ENCODE assay signal across 13 mouse cellular contexts in genomic region chr8:12445926-12446680, GRCm38 (mm10). TPM values are rescaled to one million over a fixed set of nuclear protein-coding genes. Genes with fewer than 3 reads are reported as not detected.
DNase-seq lines count a peak whose midpoint lies in the region; ATAC-seq and TF ChIP-seq lines count a peak whose summit lies in the region.
"Had no signal": no experiment of that assay in that cellular context is flagged by ENCODE, and none has a peak within 500 bp of the region (broad histone marks: within the 10 kb centered on the region; RNA-seq: fewer than 3 reads in every experiment).

No protein-coding gene starts in this region.

- DNase-seq in R1 (ENCODE audit: low read depth, low spot score) = peak; percentile 52
- DNase-seq in midbrain, embryonic 10.5 days (ENCODE audit: low spot score) = peak; percentile 39
- no peak for DNase-seq in left cerebral cortex, postnatal 25 days (ENCODE audit: low spot score in 2 of 2)
- no peak for DNase-seq in lung, postnatal 4 days
- no peak for DNase-seq in adipocyte (ENCODE audit: low spot score)
- no peak for DNase-seq in layer of hippocampus, adult 2 months (ENCODE audit: low spot score in 2 of 2)
- DNase-seq: adrenal gland, postnatal 14 days; cerebellum, postnatal 10 days; kidney, adult 2 months; lung, postnatal 10 days had no signal

- H3K36me3 ChIP-seq in E14TG2a.4 (ENCODE audit: insufficient read depth, low read length) = peaks cover 3% of the 10 kb centered on the region
- H3K36me3 ChIP-seq in forebrain, embryonic 15.5 days = no peaks in the 10 kb centered on the region
- H3K36me3 ChIP-seq in midbrain, embryonic 10.5 days = no peaks in the 10 kb centered on the region
- H3K36me3 ChIP-seq: G1E had no signal

- ATAC-seq in forebrain, embryonic 15.5 days (replicated peaks) = peak; percentile 67

- 0 out of 2 replicates have a peak overlapping the region, but pooled peaks have one; percentile 12 for H3K9ac ChIP-seq in forebrain, embryonic 15.5 days (replicated peaks)

- intact Hi-C loops in left cerebral cortex, postnatal 25 days (cut with DNase I) = loop anchor here (1.0 kb wide), 1 partner anchor 11 kb away; no protein-coding TSS in a partner anchor

- peaks cover 37% of the 10 kb centered on the region for H3K4me1 ChIP-seq in E14TG2a.4 (replicated peaks; ENCODE audit: low read depth, low read length)
- peaks cover 11% of the 10 kb centered on the region for H3K4me1 ChIP-seq in forebrain, embryonic 15.5 days
- peaks cover 22% of the 10 kb centered on the region for H3K4me1 ChIP-seq in midbrain, embryonic 10.5 days

- peaks cover 13% of the 10 kb centered on the region; the same call in 1 of the 2 replicates for H3K27me3 ChIP-seq in E14TG2a.4 (ENCODE audit: insufficient read depth, low read length)
- no peaks in the 10 kb centered on the region for H3K27me3 ChIP-seq in forebrain, embryonic 15.5 days
- peaks cover 50% of the 10 kb centered on the region for H3K27me3 ChIP-seq in midbrain, embryonic 10.5 days (ENCODE audit: low read depth, poor library complexity, severe bottlenecking)

- peaks cover 10% of the 10 kb centered on the region for H3K9me3 ChIP-seq in E14TG2a.4 (ENCODE audit: low read length)
- H3K9me3 ChIP-seq in forebrain, embryonic 15.5 days = no peaks in the 10 kb centered on the region
- no peaks in the 10 kb centered on the region for H3K9me3 ChIP-seq in midbrain, embryonic 10.5 days (replicated peaks)
- H3K9me3 ChIP-seq: G1E had no signal

- TF ChIP-seq CTCF in E14TG2a.4 (conservative IDR thresholded peaks at IDR 0.05; ENCODE audit: low read length) = no peak
- no peak for TF ChIP-seq CTCF in layer of hippocampus, adult 2 months (conservative IDR thresholded peaks at IDR 0.05)

- no peak overlapping the region for H3K27ac ChIP-seq in forebrain, embryonic 15.5 days (replicated peaks)
- peak overlapping the region; percentile 70 for H3K27ac ChIP-seq in midbrain, embryonic 10.5 days (replicated peaks)
- no peak overlapping the region for H3K27ac ChIP-seq in layer of hippocampus, adult 2 months

- H3K4me2 ChIP-seq in forebrain, embryonic 15.5 days (replicated peaks) = peak overlapping the region; percentile 19

- WGBS in forebrain, embryonic 15.5 days = 5% methylated on average over 26 of the region's 26 CpGs
- WGBS in midbrain, embryonic 10.5 days = 2% methylated on average over 26 of the region's 26 CpGs

- H3K4me3 ChIP-seq in E14TG2a.4 (replicated peaks; ENCODE audit: low read length) = peak overlapping the region; percentile 74
- H3K4me3 ChIP-seq in forebrain, embryonic 15.5 days = peak overlapping the region; percentile 12; the same call in 1 of the 2 replicates
- peak overlapping the region; percentile 38 for H3K4me3 ChIP-seq in midbrain, embryonic 10.5 days
- no peak overlapping the region for H3K4me3 ChIP-seq in layer of hippocampus, adult 2 months

RNA-seq across cellular contexts. Expression of gene Sox1, which starts 51.0 kb away (rescaled TPM):
- polyA plus RNA-seq in forebrain, embryonic 15.5 days (2015; fragmentation: Nextera tagmentation; extraction: Ambion mirVana) = 6.8 and 7.0 TPM in 2 replicates
- 3.2 and 3.4 TPM in 2 replicates for polyA plus RNA-seq in midbrain, embryonic 10.5 days (2016; fragmentation: Nextera tagmentation; extraction: Ambion mirVana)
- total RNA-seq in left cerebral cortex, postnatal 25 days (2021) = 10 to 100 TPM in 1 of 2 experiments, 1 to 10 TPM in 1; 7.3 to 11.6 TPM
- total RNA-seq in layer of hippocampus, adult 2 months (2021) = 10 to 100 TPM; 11.8 TPM
- total RNA-seq: adrenal gland, postnatal 14 days had no signal
- polyA plus RNA-seq: G1E; kidney, adult 2 months had no signal

Comparison
In these comparisons a context has a peak if more than half of its experiments do, and no peak if none do; other contexts are left out.
1. DNase-seq: peak in R1 (single experiment) and midbrain, embryonic 10.5 days (single experiment); none in left cerebral cortex, postnatal 25 days (0 of 2), lung, postnatal 4 days (0 of 2), adipocyte (single experiment) and layer of hippocampus, adult 2 months (0 of 2).